Mouse (Mus musculus): Measurements from ENCODE around the gene Ccdc57. TPM values are rescaled to one million over a fixed set of nuclear protein-coding genes. Genes with fewer than 3 reads are reported as not detected.

The Ccdc57 gene
- 1 to 10 TPM; 1.1 to 5.6 TPM for polyA plus RNA-seq (2012; fragmentation: generic; extraction: Trizol)

DNA sequence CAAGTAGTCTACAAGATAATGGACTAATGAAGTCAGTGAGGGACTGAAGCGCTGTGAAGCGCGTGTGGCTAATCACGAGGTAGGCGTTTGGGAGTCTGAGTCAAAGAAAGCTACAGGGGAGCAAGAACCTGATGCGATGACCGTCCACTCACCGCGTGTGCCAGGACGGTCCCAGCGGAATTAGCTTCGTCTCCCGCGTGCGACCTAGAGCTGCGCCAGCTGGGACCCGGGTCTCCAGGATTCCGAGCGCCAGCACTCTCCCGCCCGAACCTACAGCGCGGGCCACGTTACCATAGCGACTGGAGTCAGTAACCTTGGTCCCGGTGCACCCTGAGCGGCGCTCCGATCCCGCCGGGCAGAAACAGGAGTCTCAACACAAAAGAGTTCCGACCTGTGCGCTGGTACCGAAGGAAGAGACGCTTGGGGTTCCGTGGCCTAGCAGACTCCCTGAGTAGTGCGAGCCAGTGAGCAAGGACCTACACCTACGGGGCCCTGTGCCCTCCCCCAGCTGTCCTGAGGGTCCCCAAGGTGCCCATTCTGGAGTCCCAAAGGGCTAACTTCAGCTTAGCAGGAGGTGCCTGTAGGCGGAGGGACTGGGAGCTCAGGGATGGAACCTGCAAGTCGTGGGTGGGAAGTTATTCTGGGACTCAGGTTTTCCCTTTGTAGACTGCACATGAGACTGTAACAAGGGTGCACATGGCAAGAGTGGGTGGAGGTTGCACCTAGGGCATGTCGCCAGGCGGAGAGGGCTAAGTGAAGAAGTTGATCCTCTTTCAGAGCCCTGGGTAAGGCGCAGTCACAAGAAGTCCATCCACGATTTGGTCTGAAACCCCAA is at the start of gene Ccdc57:
Gene Ccdc57 (minus strand): TSS at position 309 of the 835 bp plus-strand sequence.

DNA sequence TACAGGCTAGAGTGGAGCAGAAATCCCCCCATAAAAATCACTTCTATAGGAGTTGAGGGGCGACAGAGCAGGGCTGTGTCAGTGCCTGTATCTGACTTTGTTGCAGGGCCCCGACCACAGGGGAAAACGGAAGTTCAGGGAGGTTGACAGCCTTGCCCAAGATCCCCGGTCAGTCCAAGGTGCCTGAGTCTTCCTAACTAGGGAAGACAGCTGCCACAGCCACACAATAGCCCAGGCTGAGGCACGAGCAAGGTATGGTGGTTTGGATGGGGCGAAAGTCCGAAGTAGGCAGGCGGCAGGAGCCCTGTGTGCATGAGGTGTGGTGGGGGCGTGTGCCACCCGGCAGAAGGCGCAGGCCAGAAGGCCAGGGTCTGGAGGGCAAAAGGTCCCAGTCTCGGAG is 15.7 kb upstream of the Ccdc57 start, which contains the start of gene Slc16a3:
Gene Slc16a3 (plus strand): TSS at position 153 of the 400 bp plus-strand sequence.

DNA sequence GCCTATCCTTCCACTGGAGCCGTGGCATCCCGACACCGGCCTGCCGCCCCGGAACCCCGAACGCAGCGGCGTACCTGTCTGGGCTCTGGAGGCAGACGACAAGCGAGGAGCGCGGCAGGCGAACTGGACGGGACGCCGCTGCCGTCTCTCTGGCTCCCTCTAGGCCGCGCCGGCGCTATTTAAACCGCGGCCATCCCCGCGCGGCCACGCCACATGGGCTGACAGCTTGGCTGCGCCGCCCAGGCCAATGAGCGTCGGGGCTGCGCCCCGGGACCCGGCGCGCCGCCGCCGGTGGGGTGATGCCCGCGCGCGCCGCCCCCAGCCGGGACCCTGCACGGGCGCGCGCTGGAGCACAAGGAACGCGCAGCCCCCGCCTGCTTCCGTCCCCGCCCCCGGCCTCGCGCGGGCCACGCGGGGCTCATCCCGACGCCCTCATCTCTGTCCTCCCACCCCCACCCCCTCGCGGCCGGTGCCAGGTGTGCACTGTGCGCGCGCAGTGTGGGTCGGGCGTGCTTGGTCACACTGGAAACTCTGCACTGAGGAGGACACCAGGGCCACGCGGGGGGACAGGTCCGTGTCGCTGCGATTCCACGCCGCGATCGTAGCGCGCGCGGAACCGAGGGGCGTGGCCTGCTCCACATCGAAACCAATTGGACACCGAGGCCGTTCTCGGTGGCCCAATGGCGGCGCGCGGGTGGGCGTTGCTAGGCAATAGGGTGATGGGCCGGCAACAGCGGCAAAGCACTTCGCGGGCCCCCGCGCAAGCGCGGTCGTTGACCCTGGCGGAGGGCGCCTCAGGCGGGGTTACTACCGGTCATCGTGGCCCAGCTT is 108.5 kb downstream of the Ccdc57 start, which contains the start of gene Fasn:
Gene Fasn (minus strand): TSS at position 592 of the 831 bp plus-strand sequence.

DNA sequence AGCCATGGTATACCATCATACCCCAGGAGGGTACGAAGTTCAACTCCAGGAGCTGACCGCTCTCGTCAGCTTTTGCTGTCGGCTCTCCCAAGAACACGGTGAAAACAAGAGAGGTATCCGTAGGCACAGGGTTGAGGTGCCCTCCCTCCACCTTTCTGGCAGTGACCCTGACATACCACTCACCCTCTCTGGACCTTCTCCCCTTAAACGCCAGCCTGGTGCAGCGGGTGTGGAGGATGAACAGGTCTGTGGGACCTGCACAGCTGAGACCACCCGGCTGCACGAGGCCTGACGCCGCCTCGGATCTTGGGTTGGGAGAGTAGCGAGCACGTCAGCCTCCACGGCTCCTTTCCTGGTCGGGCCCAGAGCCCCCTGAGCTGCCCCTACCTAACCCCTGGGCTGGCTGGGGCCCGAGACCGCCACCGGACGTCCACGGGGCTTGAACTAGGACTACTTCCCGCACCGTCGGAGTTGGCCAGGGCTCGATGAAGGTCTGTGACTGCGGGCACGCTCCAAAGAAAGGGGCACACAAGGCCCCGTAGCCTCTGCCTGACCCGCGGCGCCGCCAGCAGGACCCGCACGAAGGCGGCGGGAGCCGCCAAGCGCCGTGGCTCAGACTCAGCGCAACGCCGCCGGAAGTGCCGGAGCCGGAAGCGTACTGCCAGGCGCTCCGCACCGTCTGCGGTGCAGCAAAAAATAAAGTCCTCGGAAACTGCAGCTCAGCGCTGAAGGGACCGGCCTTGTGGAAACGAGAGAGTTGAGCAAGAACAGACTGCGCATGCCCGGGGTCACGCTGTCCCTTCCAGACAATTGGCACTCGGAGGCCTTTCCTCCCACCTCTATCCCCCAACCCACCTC is 136.7 kb downstream of the Ccdc57 start, which contains the start of gene Dus1l:
Gene Dus1l (minus strand): TSS at position 648 of the 858 bp plus-strand sequence.

DNA sequence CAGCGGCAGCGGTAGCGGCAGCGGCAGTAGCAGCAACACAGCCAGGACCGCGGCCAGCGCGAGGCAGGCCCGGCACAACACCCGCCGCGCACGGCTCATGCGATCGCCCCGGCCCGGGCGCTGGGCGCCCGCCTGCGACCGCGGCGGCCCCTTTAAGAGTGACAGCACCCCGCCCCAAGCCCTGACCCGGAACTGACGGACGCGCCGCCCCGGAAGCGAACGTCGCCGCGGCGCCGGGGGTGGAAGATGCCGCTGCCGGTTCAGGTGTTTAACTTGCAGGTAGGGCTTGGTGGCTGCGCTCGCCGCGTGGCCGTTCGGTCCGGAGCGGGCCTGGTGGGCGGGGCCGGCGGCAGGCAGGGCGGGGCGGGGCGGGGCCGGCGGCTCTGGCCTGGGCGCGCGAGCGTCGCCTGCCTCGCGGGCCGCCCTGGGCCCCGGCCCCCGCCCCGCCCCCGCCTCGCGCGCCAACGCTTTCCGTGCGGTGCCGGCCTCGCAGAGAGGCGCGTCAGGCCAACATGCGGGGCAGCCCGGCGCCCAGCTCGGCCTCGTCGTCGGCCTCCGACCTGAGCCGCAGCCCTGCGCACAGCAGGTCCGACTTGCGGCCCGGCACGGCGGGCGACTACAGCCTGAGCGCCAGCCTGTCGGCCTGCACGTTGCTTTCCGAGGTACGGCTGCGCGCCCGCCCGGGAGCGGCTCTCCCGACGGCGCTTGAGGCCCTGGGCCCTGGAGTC is 148.4 kb downstream of the Ccdc57 start, which contains the start of the genes Rfng and Gps1:
Gene Rfng (minus strand): TSS at position 144 of the 728 bp plus-strand sequence.
Gene Gps1 (plus strand): TSS at position 209 of the 728 bp plus-strand sequence.

Other genes with a start within 250 kb of the Ccdc57 start
- 100 to 1,000 TPM in 1 of 2 experiments, 10 to 100 TPM in 1; 82.4 to 151 TPM for gene Cenpx, start 219.1 kb downstream of the Ccdc57 start, polyA plus RNA-seq (2012; fragmentation: generic; extraction: Trizol)
- 10 to 100 TPM; 13.4 to 31.9 TPM for gene Lrrc45, start 218.9 kb downstream of the Ccdc57 start, polyA plus RNA-seq (2012; fragmentation: generic; extraction: Trizol)
- 10 to 100 TPM in 1 of 2 experiments, under 1 TPM in 1; 0.85 to 12.5 TPM for gene Rac3, start 211.4 kb downstream of the Ccdc57 start, polyA plus RNA-seq (2012; fragmentation: generic; extraction: Trizol)
- 100 to 1,000 TPM; 170 to 223 TPM for gene Dcxr, start 205.6 kb downstream of the Ccdc57 start, polyA plus RNA-seq (2012; fragmentation: generic; extraction: Trizol)
- 1,000 to 10,000 TPM in 1 of 2 experiments, 100 to 1,000 TPM in 1; 150 to 1,096 TPM for gene Cbr2, start 200.8 kb downstream of the Ccdc57 start, polyA plus RNA-seq (2012; fragmentation: generic; extraction: Trizol)
- gene Hmga1b, start 170.1 kb downstream of the Ccdc57 start, polyA plus RNA-seq (2012; fragmentation: generic; extraction: Trizol), result 1,000 to 10,000 TPM in 1 of 2 experiments, 10 to 100 TPM in 1; 83.4 to 2,207 TPM
- 10 to 100 TPM; 36.7 to 58.4 TPM for gene Rfng, start 148.7 kb downstream of the Ccdc57 start, polyA plus RNA-seq (2012; fragmentation: generic; extraction: Trizol)
- gene Gps1, start 148.6 kb downstream of the Ccdc57 start, polyA plus RNA-seq (2012; fragmentation: generic; extraction: Trizol), result 100 to 1,000 TPM; 221 to 278 TPM
- gene Dus1l, start 136.5 kb downstream of the Ccdc57 start, polyA plus RNA-seq (2012; fragmentation: generic; extraction: Trizol), result 10 to 100 TPM; 56.8 to 85.8 TPM
- gene Fasn, start 108.3 kb downstream of the Ccdc57 start, polyA plus RNA-seq (2012; fragmentation: generic; extraction: Trizol), result 100 to 1,000 TPM; 217 to 230 TPM
- gene Slc16a3, start 15.6 kb upstream of the Ccdc57 start, polyA plus RNA-seq (2012; fragmentation: generic; extraction: Trizol), result 1 to 10 TPM in 1 of 2 experiments, under 1 TPM in 1; 0.98 to 1.5 TPM
- 100 to 1,000 TPM in 1 of 2 experiments, 10 to 100 TPM in 1; 48.0 to 125 TPM for gene Csnk1d, start 58.5 kb upstream of the Ccdc57 start, polyA plus RNA-seq (2012; fragmentation: generic; extraction: Trizol)
- gene Cd7, start 106.5 kb upstream of the Ccdc57 start, polyA plus RNA-seq (2012; fragmentation: generic; extraction: Trizol), result under 1 TPM in 1 of 2 experiments, not detected in 1; 0.06 TPM
- gene Sectm1b, start 130.7 kb upstream of the Ccdc57 start, polyA plus RNA-seq (2012; fragmentation: generic; extraction: Trizol), result not detected
- under 1 TPM in 1 of 2 experiments, not detected in 1; 0.07 TPM for gene Sectm1a, start 148.3 kb upstream of the Ccdc57 start, polyA plus RNA-seq (2012; fragmentation: generic; extraction: Trizol)
- gene Tex19.2, start 185.8 kb upstream of the Ccdc57 start, polyA plus RNA-seq (2012; fragmentation: generic; extraction: Trizol), result under 1 TPM in 1 of 2 experiments, not detected in 1; 0.02 TPM
- not detected for gene Tex19.1, start 213.3 kb upstream of the Ccdc57 start, polyA plus RNA-seq (2012; fragmentation: generic; extraction: Trizol)
- gene Uts2r, start 227.4 kb upstream of the Ccdc57 start, polyA plus RNA-seq (2012; fragmentation: generic; extraction: Trizol), result not detected